In the genomic region with DNA sequence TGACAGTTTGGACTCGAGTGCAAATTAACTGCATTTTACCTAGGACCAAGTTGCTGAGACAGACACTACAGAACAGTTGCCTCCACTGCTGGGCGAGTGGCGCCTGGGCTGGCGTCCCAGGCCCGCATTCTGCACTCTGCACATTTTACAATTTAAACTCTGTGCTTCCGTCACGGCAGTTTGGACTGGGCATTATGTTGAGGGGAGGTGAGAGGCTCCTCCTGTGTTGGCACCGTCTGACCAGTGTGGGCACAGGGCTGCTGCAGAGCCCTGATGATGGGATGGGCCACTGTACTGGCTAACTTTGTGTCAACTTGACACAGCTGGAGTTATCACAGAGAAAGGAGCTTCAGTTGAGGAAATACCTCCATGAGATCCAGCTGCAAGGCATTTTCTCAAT, we compare ENCODE assay signal across 19 mouse cellular contexts.
"Had no signal": no experiment of that assay in that cellular context is flagged by ENCODE, and none has a peak within 500 bp of the region (broad histone marks: within the 10 kb centered on the region; RNA-seq: fewer than 3 reads in every experiment).

No protein-coding gene starts in this region.

- ATAC-seq: liver, postnatal 0 days; lung, postnatal 0 days; midbrain, embryonic 16.5 days had no signal

- H3K4me1 ChIP-seq: stomach, embryonic 15.5 days had no signal

- H3K27ac ChIP-seq: kidney, postnatal 0 days; limb, embryonic 12.5 days; liver, embryonic 14.5 days; macrophage; midbrain, embryonic 12.5 days; neural tube, embryonic 12.5 days; stomach, embryonic 15.5 days had no signal

- H3K9ac ChIP-seq: limb, embryonic 12.5 days; limb, embryonic 15.5 days; liver, embryonic 14.5 days; liver, postnatal 0 days; lung, embryonic 14.5 days; midbrain, embryonic 12.5 days; neural tube, embryonic 12.5 days; stomach, embryonic 15.5 days had no signal

- H3K4me3 ChIP-seq: limb, embryonic 12.5 days; limb, embryonic 15.5 days; midbrain, embryonic 12.5 days; neural tube, embryonic 12.5 days; stomach, embryonic 15.5 days had no signal

- H3K4me2 ChIP-seq: limb, embryonic 12.5 days; limb, embryonic 15.5 days; liver, embryonic 11.5 days; lung, embryonic 14.5 days; midbrain, embryonic 12.5 days; neural tube, embryonic 12.5 days; stomach, embryonic 15.5 days had no signal

- H3K9me3 ChIP-seq: limb, embryonic 12.5 days; limb, embryonic 15.5 days; midbrain, embryonic 12.5 days; neural tube, embryonic 12.5 days; stomach, embryonic 15.5 days had no signal

- H3K27me3 ChIP-seq: limb, embryonic 12.5 days; limb, embryonic 15.5 days; midbrain, embryonic 12.5 days; neural tube, embryonic 12.5 days; stomach, embryonic 15.5 days had no signal

- H3K36me3 ChIP-seq: stomach, embryonic 15.5 days had no signal

- DNase-seq: kidney, adult 2 months; left cerebral cortex, postnatal 4 days; liver, postnatal 0 days; lung, embryonic 14.5 days; retina, postnatal 1 day; right cerebral cortex, postnatal 25 days; spleen, adult 18-20 months; thymus, postnatal 4 days had no signal
